Mouse (Mus musculus) liver, embryonic 14.5 days (tissue): ENCODE results near the gene Tmem266. TPM values are rescaled to one million over a fixed set of nuclear protein-coding genes. Genes with fewer than 3 reads are reported as not detected.

ENCODE experiments used
- ATAC-seq: fragments of 200-750 bp; cut with Nextera tagmentation; 2 replicates; pipeline ENCODE4 v1.8.0; 2017; ENCODE audit warnings: moderate number of reproducible peaks, mild to moderate bottlenecking, moderate library complexity; ENCODE audit not compliant: insufficient read depth
- DNase-seq, 3 experiments: peaks; one replicate each; pipeline ENCODE4 v3.0.0-alpha.2; 2012 to 2013; ENCODE audit warnings: low read depth in 3 of 3, low spot score in 3 of 3
- H3K27ac ChIP-seq: fragments of 300-500 bp; sonication (generic); 2 replicates; pipeline ENCODE4 v1.5.1; 2014; ENCODE audit warnings: moderate library complexity, mild to moderate bottlenecking, control low read depth, inconsistent platforms
- H3K27me3 ChIP-seq: fragments of 300-500 bp; sonication (generic); 2 replicates; pipeline ENCODE4 v1.6.1; 2014; ENCODE audit warnings: mild to moderate bottlenecking, low read length, moderate library complexity; ENCODE audit not compliant: control insufficient read depth, insufficient read depth
- H3K36me3 ChIP-seq: fragments of 300-500 bp; sonication (generic); replicated peaks from 2 replicates; pipeline ENCODE4 v1.6.1; 2014; ENCODE audit warnings: low read depth; ENCODE audit not compliant: control insufficient read depth, insufficient read depth
- H3K4me1 ChIP-seq, 2 experiments: fragments of 200-500 bp in 1 of 2; fragments of 300-500 bp in 1 of 2; sonication (generic) in 1 of 2; replicated peaks; 2 replicates each; pipeline ENCODE4 v1.6.1; 2012 to 2014; ENCODE audit warnings: antibody characterized with exemption in 1 of 2, inconsistent platforms in 1 of 2, low read length in 1 of 2; ENCODE audit not compliant: control insufficient read depth in 2 of 2, insufficient read depth in 2 of 2
- H3K4me2 ChIP-seq: fragments of 300-500 bp; sonication (generic); 2 replicates; pipeline ENCODE4 v1.6.1; 2014; ENCODE audit warnings: low read depth, mild to moderate bottlenecking, control low read depth, moderate library complexity
- H3K4me3 ChIP-seq, 2 experiments: fragments of 200-500 bp in 1 of 2; fragments of 300-500 bp in 1 of 2; sonication (generic) in 1 of 2; 2 replicates each; pipeline ENCODE4 v1.5.1; 2012 to 2014; ENCODE audit warnings: low read depth in 2 of 2, low read length in 2 of 2, mild to moderate bottlenecking in 2 of 2, control low read depth in 1 of 2, inconsistent platforms in 1 of 2, moderate library complexity in 1 of 2; ENCODE audit not compliant: insufficient read depth in 1 of 2
- H3K9ac ChIP-seq: fragments of 300-500 bp; sonication (generic); replicated peaks from 2 replicates; pipeline ENCODE4 v1.6.1; 2014; ENCODE audit warnings: mild to moderate bottlenecking, control low read depth, moderate library complexity
- H3K9me3 ChIP-seq: fragments of 300-500 bp; sonication (generic); 2 replicates; pipeline ENCODE4 v1.6.1; 2016; ENCODE audit warnings: low read length, mixed read lengths; ENCODE audit not compliant: control insufficient read depth
- CTCF ChIP-seq: IDR thresholded peaks from 2 replicates; pipeline ENCODE4 v1.5.1; 2016; ENCODE audit warnings: antibody characterized with exemption, low read depth, control low read depth
- EP300 ChIP-seq: IDR thresholded peaks from 2 replicates; pipeline ENCODE4 v1.6.1; 2016; ENCODE audit warnings: antibody characterized with exemption, low read depth
- WGBS: fragments of 180-500 bp; shearing (Covaris S2); extraction: QIAGEN DNeasy Blood & Tissue Kit; methylation state at CpG from one replicate; pipeline ENCODE4 v1.1.7; 2014; ENCODE audit not compliant: insufficient replicate concordance; 5-methylcytosine and 5-hydroxymethylcytosine counted together
- polyA plus RNA-seq, 2 experiments: library from polyadenylated mRNA; depleted of rRNA in 1 of 2; stranded (reverse) in 1 of 2; unstranded in 1 of 2; fragments of >200 nt; fragmentation: Nextera tagmentation in 1 of 2; extraction: Ambion mirVana in 1 of 2; gene quantifications; 2 replicates each; pipeline versions ENCODE4 v1.2.1 to v1.2.3; 2012 to 2014

Tmem266 gene
- polyA plus RNA-seq, 2 experiments: not detected

DNA sequence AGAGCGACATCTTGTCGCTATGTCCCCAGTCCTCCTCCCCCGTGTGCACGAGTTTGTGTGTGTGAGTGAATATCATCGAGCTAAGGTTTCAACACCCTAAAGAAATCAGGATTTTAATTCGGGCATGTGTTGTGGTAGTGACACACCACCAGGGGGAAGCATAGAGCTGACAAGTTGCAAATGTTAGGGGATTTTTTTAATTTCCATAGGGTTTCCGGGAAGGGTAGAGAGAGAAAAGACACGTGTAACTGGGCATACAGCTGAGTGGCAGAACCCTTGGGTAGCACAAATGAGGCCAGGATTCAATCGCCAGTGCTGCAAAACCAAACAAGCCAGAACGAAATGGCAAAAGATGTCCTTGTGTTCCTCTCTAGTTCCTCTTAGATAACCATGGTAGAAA, 2.2 kb upstream of the Tmem266 start:
- H3K4me3 ChIP-seq: no peak overlapping the region
- no peak overlapping the region for H3K4me2 ChIP-seq
- WGBS: 46% methylated on average over 10 of the region's 10 CpGs
- H3K9ac ChIP-seq: no peak overlapping the region
- no peaks in the 10 kb centered on the region for H3K4me1 ChIP-seq
- ATAC-seq (no peak), DNase-seq (no peak)
- peaks cover 58% of the 10 kb centered on the region for H3K27me3 ChIP-seq
- TF ChIP-seq CTCF (no peak), EP300 (no peak)
- no peaks in the 10 kb centered on the region for H3K36me3 ChIP-seq
- H3K27ac ChIP-seq: no peak overlapping the region
- H3K9me3 ChIP-seq: no peaks in the 10 kb centered on the region

DNA sequence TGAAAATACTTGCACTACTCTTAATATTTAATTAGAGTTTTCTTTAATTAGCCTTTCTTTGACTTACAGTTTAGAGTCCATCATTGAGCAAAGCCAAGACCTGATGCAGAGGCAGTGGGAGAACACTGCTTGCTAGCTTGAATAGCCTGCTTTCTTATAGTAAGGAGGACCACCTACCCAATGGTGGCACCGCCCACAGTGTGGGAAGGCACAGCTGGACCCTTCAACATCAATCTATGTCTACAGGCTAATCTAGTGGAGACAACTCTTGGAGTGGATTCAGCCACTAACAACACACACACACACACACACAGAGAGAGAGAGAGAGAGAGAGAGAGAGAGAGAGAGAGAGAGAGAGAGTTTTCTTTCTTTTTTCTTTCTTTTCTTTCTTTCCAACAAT, 1.7 kb upstream of the Tmem266 start:
- H3K27me3 ChIP-seq: peaks cover 60% of the 10 kb centered on the region
- TF ChIP-seq EP300 (no peak), CTCF (no peak)
- no peak overlapping the region for H3K4me3 ChIP-seq
- no peak for DNase-seq
- no peaks in the 10 kb centered on the region for H3K9me3 ChIP-seq
- 40% methylated on average over 1 of the region's 1 CpGs for whole genome bisulfite sequencing
- no peak overlapping the region for H3K9ac ChIP-seq
- no peaks in the 10 kb centered on the region for H3K36me3 ChIP-seq
- H3K4me2 ChIP-seq: no peak overlapping the region
- H3K4me1 ChIP-seq: no peaks in the 10 kb centered on the region
- H3K27ac ChIP-seq: no peak overlapping the region
- ATAC-seq: no peak

DNA sequence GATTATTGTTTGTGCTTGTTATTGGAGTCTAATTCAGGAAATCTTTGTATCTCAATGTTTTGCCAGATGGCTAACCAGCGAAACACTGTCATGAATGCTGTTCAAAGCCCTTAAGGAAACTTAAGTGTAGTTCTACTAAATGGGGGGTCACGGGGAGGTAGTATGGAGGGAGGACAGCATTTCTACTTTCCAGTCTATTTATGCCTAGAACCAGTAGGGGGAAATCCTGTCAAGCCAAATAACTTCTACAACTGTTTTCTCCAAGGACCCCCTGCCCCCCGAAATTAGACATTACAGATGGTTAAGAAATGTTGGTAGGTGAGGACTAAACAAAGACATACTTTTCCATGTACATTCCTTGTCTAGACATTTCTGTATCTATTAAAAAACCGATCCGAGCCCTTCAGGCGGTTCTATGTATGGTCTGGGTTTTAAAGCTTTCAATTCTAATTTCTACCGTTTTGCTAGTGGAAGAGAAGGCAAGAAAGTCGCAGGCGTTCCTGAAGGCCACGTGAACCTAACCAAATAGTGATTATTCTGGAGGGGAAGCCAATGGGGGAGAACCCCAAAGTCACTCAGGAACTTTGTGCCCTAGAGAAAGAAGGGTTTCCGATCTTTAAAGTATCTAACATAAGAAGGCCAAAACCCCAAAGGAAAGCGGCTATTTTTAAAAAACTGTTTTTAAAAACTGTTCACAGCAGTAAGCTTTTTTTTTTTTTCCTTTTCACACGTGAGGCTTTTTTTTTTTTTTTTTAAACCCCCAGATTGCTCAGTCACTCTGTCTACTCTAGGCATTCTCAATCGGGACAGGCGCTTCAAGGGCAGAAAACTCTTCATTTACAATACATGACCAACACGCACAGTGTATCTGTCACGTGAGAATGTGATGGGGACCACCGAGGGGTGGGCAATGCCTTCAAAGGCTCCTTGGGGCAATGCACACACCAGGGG, 874 bp upstream of the Tmem266 start:
- Histone ChIP-seq H3K27ac (no peak overlapping the region), H3K4me1 (no peaks in the 10 kb centered on the region), H3K9ac (no peak overlapping the region; the same call in 1 of the 2 replicates), H3K9me3 (no peaks in the 10 kb centered on the region), H3K36me3 (no peaks in the 10 kb centered on the region), H3K27me3 (peaks cover 65% of the 10 kb centered on the region), H3K4me2 (peak overlapping the region; percentile 74), H3K4me3 (peak overlapping the region; percentile 66 to 67)
- DNase-seq (no peak), ATAC-seq (no peak)
- no peak for TF ChIP-seq CTCF
- no peak for TF ChIP-seq EP300
- WGBS: 14% methylated on average over 18 of the region's 18 CpGs

DNA sequence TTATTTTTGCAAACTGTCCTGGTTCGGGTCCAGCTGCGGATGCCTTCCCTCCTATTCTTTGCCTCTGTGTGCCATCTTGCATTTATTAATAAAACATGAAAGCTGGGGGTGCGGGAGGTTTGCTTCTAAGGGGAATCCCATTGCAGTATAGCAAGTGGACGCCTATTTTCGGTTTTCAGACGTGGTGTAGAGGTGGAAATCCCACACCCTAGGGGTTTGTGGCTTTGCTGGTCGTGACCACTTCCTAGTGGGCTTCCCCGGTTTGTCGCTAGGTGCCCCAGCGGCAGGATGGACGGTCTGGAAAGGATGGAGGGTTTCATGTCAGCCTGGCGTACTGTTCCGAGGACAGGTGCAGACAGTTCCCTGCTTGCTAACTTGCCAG, 512 bp downstream of the Tmem266 start:
- Histone ChIP-seq H3K4me2 (peak overlapping the region; percentile 74), H3K27me3 (peaks cover 69% of the 10 kb centered on the region), H3K36me3 (no peaks in the 10 kb centered on the region), H3K27ac (no peak overlapping the region), H3K9ac (no peak overlapping the region), H3K9me3 (no peaks in the 10 kb centered on the region), H3K4me1 (no peaks in the 10 kb centered on the region), H3K4me3 (peak overlapping the region in 1 of 2 experiments; percentile 66; a peak in 2 of 4 replicates)
- no peak for TF ChIP-seq EP300
- TF ChIP-seq CTCF: no peak
- 1% methylated on average over 13 of the region's 13 CpGs for WGBS
- DNase-seq (no peak), ATAC-seq (no peak)

DNA sequence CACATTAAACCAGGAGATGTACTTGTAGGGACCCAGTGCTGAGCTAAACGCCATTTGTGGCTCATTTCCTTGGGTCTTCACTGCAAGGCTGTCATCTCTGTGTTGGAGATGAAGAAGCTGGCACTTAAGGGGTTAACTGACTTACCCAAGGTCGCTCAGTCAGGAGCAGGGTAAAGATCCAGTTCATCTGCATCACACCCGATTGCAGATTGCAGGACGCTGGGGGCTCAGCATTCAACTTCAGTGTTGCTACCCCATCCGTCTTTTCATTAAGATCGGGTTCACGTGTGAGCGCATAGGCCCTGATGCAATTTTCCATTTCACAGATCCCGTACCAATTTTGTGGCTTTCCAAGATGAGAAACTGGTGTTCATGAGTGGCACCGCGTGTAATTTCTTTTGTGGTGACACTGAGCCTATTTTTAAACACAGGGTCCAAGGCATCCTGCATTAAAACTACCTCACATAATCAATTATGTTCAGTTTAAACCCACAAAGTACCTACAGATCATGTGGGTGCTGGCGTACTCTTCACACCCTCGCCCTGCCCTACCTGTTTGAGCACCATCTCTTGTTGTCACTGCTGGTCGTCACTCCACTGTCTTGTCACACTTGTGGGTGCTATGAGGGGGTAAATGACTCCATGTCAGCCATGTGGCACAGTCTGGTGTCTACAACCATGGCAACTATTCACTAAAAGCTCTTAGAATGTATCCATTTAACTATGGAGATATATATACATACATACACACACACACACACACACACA, 1.6 kb downstream of the Tmem266 start:
- DNase-seq (no peak), ATAC-seq (no peak)
- H3K4me3 ChIP-seq: no peak overlapping the region
- H3K36me3 ChIP-seq: no peaks in the 10 kb centered on the region
- no peak for TF ChIP-seq CTCF
- TF ChIP-seq EP300: no peak
- H3K9ac ChIP-seq: no peak overlapping the region
- 22% methylated on average over 14 of the region's 14 CpGs for WGBS
- no peak overlapping the region for H3K4me2 ChIP-seq
- no peak overlapping the region for H3K27ac ChIP-seq
- H3K9me3 ChIP-seq: no peaks in the 10 kb centered on the region
- peaks cover 68% of the 10 kb centered on the region for H3K27me3 ChIP-seq
- no peaks in the 10 kb centered on the region for H3K4me1 ChIP-seq
